8 mouse cellular contexts compared by ENCODE assay signal in genomic region chr8:76067721-76068120, GRCm38 (mm10).
DNase-seq lines count a peak whose midpoint lies in the region; ATAC-seq and TF ChIP-seq lines count a peak whose summit lies in the region.

No protein-coding gene starts in this region.

- H3K36me3 ChIP-seq in liver, postnatal 0 days (replicated peaks; ENCODE audit: insufficient read depth, low read length), result no peaks in the 10 kb centered on the region

- no peaks in the 10 kb centered on the region for H3K27me3 ChIP-seq in liver, postnatal 0 days (ENCODE audit: insufficient read depth, low read length)

- no peak for DNase-seq in frontal cortex, postnatal 14 days (ENCODE audit: low spot score in 2 of 2)
- DNase-seq in liver, postnatal 0 days, result no peak
- DNase-seq in liver (no peak), adipocyte (ENCODE audit: low spot score) (peak; percentile 59)
- peak; percentile 1 for DNase-seq in lung, postnatal 25 days (ENCODE audit: low spot score)
- no peak for DNase-seq in right cerebral cortex, postnatal 14 days
- DNase-seq in urinary bladder, adult 18-20 months (ENCODE audit: low spot score in 2 of 2), result no peak

- H3K27ac ChIP-seq in liver, postnatal 0 days (ENCODE audit: low read depth), result no peak overlapping the region

- no peaks in the 10 kb centered on the region for H3K4me1 ChIP-seq in liver, postnatal 0 days (ENCODE audit: insufficient read depth)

- 10% methylated on average over 2 of the region's 2 CpGs for WGBS in liver, postnatal 0 days (ENCODE audit: insufficient replicate concordance)

- TF ChIP-seq EP300 in liver, postnatal 0 days (IDR thresholded peaks at IDR 0.05; ENCODE audit: low read depth), result no peak

- peak; percentile 73; the same call in 1 of the 2 replicates for ATAC-seq in frontal cortex, adult (ENCODE audit: low TSS enrichment)
- no peak for ATAC-seq in liver, postnatal 0 days

- no peak overlapping the region for H3K4me3 ChIP-seq in liver, postnatal 0 days (ENCODE audit: low read depth, low read length)

- no peak overlapping the region for H3K9ac ChIP-seq in liver, postnatal 0 days (replicated peaks)

- no peak overlapping the region for H3K4me2 ChIP-seq in liver, postnatal 0 days (ENCODE audit: low read depth, low read length)

- peak; percentile 52 for TF ChIP-seq CTCF in liver, postnatal 0 days (IDR thresholded peaks at IDR 0.05; ENCODE audit: low read depth)

- no peaks in the 10 kb centered on the region for H3K9me3 ChIP-seq in liver, postnatal 0 days (ENCODE audit: low read length)

Comparison
In these comparisons a context has a peak if more than half of its experiments do, and no peak if none do; other contexts are left out.
1. DNase-seq: peak in adipocyte (single experiment) and lung, postnatal 25 days (single experiment); none in frontal cortex, postnatal 14 days (0 of 2), liver, postnatal 0 days (single experiment), liver (single experiment), right cerebral cortex, postnatal 14 days (single experiment) and urinary bladder, adult 18-20 months (0 of 2).